Mouse (Mus musculus): ENCODE measurements around the gene H2afv.

GRCm38 (mm10) chr11:6474874-6475731, 30.9 kb upstream of the H2afv start:
- TF ChIP-seq CTCF (IDR thresholded peaks at IDR 0.05; ENCODE audit: extremely low read depth, insufficient read depth, insufficient read length, insufficient replicate concordance) (no peak), POLR2A (IDR thresholded peaks at IDR 0.05; ENCODE audit: low read depth, low read length) (no peak)

Measured in spleen, adult 2 months (tissue).